Mouse (Mus musculus) testis, adult 2 months (tissue): Measurements from ENCODE around the gene Stard13. TPM values are rescaled to one million over a fixed set of nuclear protein-coding genes. Genes with fewer than 3 reads are reported as not detected.

Source experiments
- H3K27ac ChIP-seq: fragments of 200-500 bp; 2 replicates; pipeline ENCODE4 v1.5.1; 2012; ENCODE audit warnings: low read depth, low read length; ENCODE audit not compliant: control insufficient read depth, insufficient read depth
- H3K27me3 ChIP-seq: fragments of 200-500 bp; 2 replicates; pipeline ENCODE4 v1.6.1; 2012; ENCODE audit warnings: mild to moderate bottlenecking, low read length, moderate library complexity; ENCODE audit not compliant: control insufficient read depth, insufficient read depth
- H3K36me3 ChIP-seq: fragments of 200-500 bp; 2 replicates; pipeline ENCODE4 v1.6.1; 2012; ENCODE audit warnings: mild to moderate bottlenecking, low read length; ENCODE audit not compliant: control insufficient read depth, insufficient read depth
- H3K4me1 ChIP-seq: fragments of 200-500 bp; 2 replicates; pipeline ENCODE4 v1.6.1; 2012; ENCODE audit warnings: low read length; ENCODE audit not compliant: control insufficient read depth, insufficient read depth
- H3K4me3 ChIP-seq: fragments of 200-500 bp; 2 replicates; pipeline ENCODE4 v1.5.1; 2012; ENCODE audit warnings: low read depth, mild to moderate bottlenecking, low read length, moderate library complexity, mixed read lengths; ENCODE audit not compliant: control insufficient read depth
- CTCF ChIP-seq: fragments of 200-500 bp; IDR thresholded peaks from 2 replicates; pipeline ENCODE4 v1.5.1; 2012; ENCODE audit warnings: low read depth, mild to moderate bottlenecking, inconsistent platforms, low read length, moderate library complexity; ENCODE audit not compliant: control insufficient read depth, insufficient read depth, insufficient replicate concordance
- POLR2A ChIP-seq: fragments of 200-500 bp; IDR thresholded peaks from 2 replicates; pipeline ENCODE4 v1.6.1; 2012; ENCODE audit warnings: low read depth, mild to moderate bottlenecking, inconsistent platforms, low read length, moderate library complexity; ENCODE audit not compliant: control insufficient read depth
- polyA plus RNA-seq: library from polyadenylated mRNA; depleted of rRNA; stranded (reverse); fragments of >200 nt; gene quantifications from 2 replicates; pipeline ENCODE4 v1.2.3, GENCODE M21; 2012

Stard13 gene
- polyA plus RNA-seq, 1 experiment, result 3.3 TPM

GRCm38 (mm10) chr5:151020831-151021230 lies 212.8 kb downstream of the Stard13 start:
- Histone ChIP-seq H3K27me3 (no peaks in the 10 kb centered on the region), H3K27ac (no peak overlapping the region), H3K4me1 (peaks cover 2% of the 10 kb centered on the region), H3K36me3 (no peaks in the 10 kb centered on the region), H3K4me3 (no peak overlapping the region)
- TF ChIP-seq POLR2A, result no peak
- no peak for TF ChIP-seq CTCF

- Histone ChIP-seq H3K4me1 (peaks cover 2% of the 10 kb centered on the region), H3K4me3 (no peak overlapping the region), H3K27me3 (no peaks in the 10 kb centered on the region), H3K27ac (no peak overlapping the region), H3K36me3 (no peaks in the 10 kb centered on the region)
- TF ChIP-seq POLR2A (no peak), CTCF (no peak)
These were observed 213.4 kb downstream of the Stard13 start for GRCm38 (mm10) chr5:151020031-151020820.

DNA sequence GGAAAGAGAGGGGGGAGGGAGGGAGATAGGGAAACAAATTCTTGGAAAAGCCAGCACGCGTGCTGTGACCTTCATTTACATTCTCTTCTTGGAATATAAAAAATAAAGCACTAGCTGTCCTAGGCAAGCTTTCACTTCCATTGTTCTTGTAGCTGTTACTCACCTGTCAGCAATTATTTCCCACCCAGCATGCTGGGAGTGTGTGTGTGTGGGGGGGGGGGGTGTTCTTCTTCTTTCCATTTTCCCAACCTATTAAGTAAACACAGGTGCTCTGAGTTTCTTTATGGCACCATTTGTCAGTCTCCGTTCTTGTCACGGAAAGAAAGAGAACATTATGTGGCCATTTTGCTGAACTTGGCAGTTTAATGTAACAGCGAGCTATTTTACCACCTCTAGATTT lies 214.7 kb downstream of the Stard13 start:
- Histone ChIP-seq H3K4me1 (peaks cover 2% of the 10 kb centered on the region), H3K27me3 (no peaks in the 10 kb centered on the region), H3K4me3 (no peak overlapping the region), H3K27ac (no peak overlapping the region), H3K36me3 (no peaks in the 10 kb centered on the region)
- TF ChIP-seq CTCF (no peak), POLR2A (no peak)

- no peak for TF ChIP-seq CTCF
- no peak for TF ChIP-seq POLR2A
- no peak overlapping the region for H3K27ac ChIP-seq
These were observed 215.2 kb downstream of the Stard13 start for GRCm38 (mm10) chr5:151018450-151018849.

DNA sequence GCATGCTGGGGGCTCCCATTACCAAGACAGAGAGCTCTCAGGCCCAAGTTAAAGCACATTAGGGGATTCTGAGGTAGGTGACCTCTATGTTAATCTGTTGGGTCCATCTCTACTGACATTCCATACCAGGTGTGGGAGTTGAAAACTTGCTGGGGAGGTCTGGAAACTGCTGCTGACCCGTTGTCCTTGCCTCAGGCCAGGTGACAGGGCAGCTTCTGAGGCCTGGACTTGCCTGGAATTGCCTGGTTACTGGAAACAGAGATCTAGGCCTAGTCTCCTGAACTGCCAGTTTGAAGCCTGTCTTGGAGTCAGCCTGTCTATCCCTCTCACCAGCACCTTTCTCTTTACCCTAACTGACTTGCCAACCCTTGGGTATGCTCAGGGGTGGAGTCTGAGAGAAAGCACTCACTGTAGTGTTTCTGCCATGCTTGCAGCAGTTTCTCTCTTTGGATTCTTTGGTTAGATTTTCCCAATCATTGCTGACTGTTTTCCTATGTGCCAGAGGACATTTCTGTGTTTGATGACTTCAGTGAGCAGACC lies 229.3 kb downstream of the Stard13 start:
- TF ChIP-seq POLR2A, result no peak
- no peak for TF ChIP-seq CTCF
- no peaks in the 10 kb centered on the region for H3K27me3 ChIP-seq
- H3K4me3 ChIP-seq, result no peak overlapping the region
- H3K27ac ChIP-seq, result no peak overlapping the region; the same call in 1 of the 2 replicates
- no peaks in the 10 kb centered on the region for H3K36me3 ChIP-seq
- no peaks in the 10 kb centered on the region; the same call in 1 of the 2 replicates for H3K4me1 ChIP-seq

More at GRCm38 (mm10) chr5:151018450-151018849, 215.2 kb downstream of the Stard13 start:
- no peaks in the 10 kb centered on the region for H3K27me3 ChIP-seq
- H3K4me1 ChIP-seq, result peaks cover 2% of the 10 kb centered on the region
- H3K4me3 ChIP-seq, result no peak overlapping the region
- no peaks in the 10 kb centered on the region for H3K36me3 ChIP-seq

- Histone ChIP-seq H3K4me3 (no peak overlapping the region), H3K27me3 (no peaks in the 10 kb centered on the region), H3K4me1 (no peaks in the 10 kb centered on the region), H3K27ac (no peak overlapping the region), H3K36me3 (no peaks in the 10 kb centered on the region)
- no peak for TF ChIP-seq CTCF
- no peak for TF ChIP-seq POLR2A
These were observed 231.6 kb downstream of the Stard13 start for GRCm38 (mm10) chr5:151002051-151002450.

DNA sequence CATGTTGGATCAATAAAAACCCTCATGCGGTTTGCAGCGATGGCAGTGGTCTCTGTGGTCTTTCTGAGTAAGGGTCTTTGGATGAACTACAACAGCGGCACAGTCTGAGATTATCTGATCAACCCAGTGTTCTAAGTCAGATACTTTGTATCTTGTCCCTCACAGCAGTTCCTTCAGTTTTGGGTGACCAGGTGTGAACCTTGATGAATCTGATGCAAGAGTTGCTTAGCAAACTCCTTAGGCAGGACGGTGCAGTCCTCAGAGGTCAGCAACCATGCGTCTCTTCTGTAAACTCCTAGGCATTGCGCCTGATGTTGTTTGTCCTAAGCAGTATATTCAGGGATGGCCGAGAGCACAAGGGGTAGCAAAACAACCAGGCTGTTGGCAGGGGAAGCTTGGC lies 232.5 kb downstream of the Stard13 start:
- Histone ChIP-seq H3K27ac (no peak overlapping the region), H3K4me3 (no peak overlapping the region), H3K27me3 (no peaks in the 10 kb centered on the region), H3K36me3 (no peaks in the 10 kb centered on the region), H3K4me1 (no peaks in the 10 kb centered on the region)
- TF ChIP-seq POLR2A (no peak), CTCF (no peak)

GRCm38 (mm10) chr5:150996586-150996985 lies 237.1 kb downstream of the Stard13 start:
- no peaks in the 10 kb centered on the region for H3K4me1 ChIP-seq
- TF ChIP-seq POLR2A (no peak), CTCF (no peak)
- no peak overlapping the region for H3K27ac ChIP-seq

More at GRCm38 (mm10) chr5:150996586-150996985, 237.1 kb downstream of the Stard13 start:
- no peak overlapping the region for H3K4me3 ChIP-seq
- no peaks in the 10 kb centered on the region for H3K36me3 ChIP-seq
- H3K27me3 ChIP-seq, result no peaks in the 10 kb centered on the region
